Mouse (Mus musculus) E14TG2a.4 (cell line): Measurements from ENCODE around the gene Shkbp1.

Source experiments
- CTCF ChIP-seq: conservative IDR thresholded peaks from 2 replicates; pipeline ENCODE4 v1.5.1; 2014; ENCODE audit warnings: low read length
- NANOG ChIP-seq: IDR thresholded peaks from 2 replicates; pipeline ENCODE4 v1.6.1; 2014; ENCODE audit warnings: borderline replicate concordance, low read length, mixed read lengths
- POU5F1 ChIP-seq: IDR thresholded peaks from 2 replicates; pipeline ENCODE4 v1.6.1; 2014; ENCODE audit warnings: low read length, borderline replicate concordance

DNA sequence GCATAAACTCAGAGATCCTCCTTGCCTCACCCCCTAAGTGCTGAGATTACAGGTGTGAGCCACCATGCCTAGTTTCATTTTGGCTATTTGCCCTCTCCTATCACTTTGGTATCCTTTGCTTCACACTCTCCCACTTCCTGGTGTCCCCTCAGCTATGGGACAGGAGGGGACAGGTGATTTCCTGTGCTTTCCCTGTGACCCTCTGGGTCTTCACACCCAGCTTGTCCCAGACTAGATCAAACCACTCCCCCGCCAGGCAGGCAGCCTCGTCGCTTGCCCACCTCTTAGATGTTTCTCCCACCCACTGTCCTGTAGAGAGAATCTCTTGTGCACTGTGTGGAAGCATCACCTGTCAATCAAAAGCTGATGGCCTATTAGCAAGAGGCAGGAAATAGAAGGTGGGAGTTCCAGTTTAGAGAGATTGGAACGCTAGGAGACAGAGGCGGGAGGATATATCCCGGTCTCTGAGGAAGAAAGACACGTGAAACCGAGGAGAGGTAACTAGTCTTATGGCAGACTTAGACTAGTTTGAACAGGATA lies 44.8 kb downstream of the Shkbp1 start:
- TF ChIP-seq CTCF (no peak), POU5F1 (no peak), NANOG (no peak)
